In the genomic region with DNA sequence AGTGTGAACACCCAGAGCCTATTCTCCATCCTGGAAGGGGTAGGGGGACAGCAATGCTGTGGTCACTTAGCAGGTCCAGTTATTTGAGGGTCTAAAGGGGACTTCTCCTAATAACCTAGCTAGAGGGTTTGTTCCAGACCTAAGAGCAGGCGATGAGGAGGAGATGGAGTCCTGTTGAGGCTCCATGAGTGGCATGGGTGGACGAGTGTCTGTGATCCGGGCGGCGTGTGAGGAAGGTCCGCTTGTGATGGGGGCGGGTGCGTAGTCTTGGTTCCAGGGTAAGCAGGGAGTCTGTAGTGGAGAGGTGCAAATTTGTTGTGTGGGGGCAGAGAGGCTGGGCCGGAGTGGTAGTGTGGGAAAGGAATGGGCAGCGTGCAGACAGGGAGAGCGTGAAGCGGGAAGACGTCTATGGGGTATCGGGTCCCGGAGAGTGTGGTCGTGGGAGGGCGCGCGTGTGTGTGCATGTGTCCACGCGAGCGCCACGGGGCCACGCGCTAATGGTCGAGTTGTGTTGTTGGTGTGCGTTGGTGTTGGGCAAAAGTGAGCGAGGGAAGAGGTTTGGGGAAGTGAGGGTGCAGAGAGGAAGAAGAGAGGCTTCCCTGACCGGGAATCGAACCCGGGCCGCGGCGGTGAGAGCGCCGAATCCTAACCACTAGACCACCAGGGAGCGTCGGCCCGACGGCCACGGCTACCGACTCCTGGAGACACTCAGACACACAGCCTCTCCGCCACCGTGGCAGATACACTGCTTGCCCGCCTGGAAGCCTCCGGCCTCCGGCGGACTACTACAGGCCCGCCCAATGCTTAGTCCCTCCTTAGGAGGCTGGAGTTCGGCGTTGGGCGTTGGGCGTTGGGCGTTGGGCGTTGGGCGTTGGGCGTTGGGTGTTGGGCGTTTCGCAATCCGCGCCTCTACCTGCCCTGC, we compare ENCODE assay signal across 7 mouse cellular contexts. TPM values are rescaled to one million over a fixed set of nuclear protein-coding genes. Genes with fewer than 3 reads are reported as not detected.
A peak's percentile ranks its signal among the peaks of the same experiment; 100 is the strongest.
DNase-seq lines count a peak whose midpoint lies in the region; ATAC-seq and TF ChIP-seq lines count a peak whose summit lies in the region.
"Not testable (repeated sequence)": the region's sequence is repeated elsewhere in the genome, so short reads cannot be mapped to it uniquely, and the experiment has no call there.

No protein-coding gene starts in this region.

- TF ChIP-seq POLR2A in spleen, adult 2 months (IDR thresholded peaks at IDR 0.05; ENCODE audit: low read depth, low read length) = not testable (repeated sequence)

- peak overlapping the region; percentile 19; the same call in 1 of the 2 replicates for H3K9ac ChIP-seq in forebrain, embryonic 16.5 days (replicated peaks; ENCODE audit: low read depth, low read length)
- H3K9ac ChIP-seq in heart, postnatal 0 days (replicated peaks; ENCODE audit: low read depth, low read length) = not testable (repeated sequence)
- peak overlapping the region; percentile 30; the same call in 1 of the 2 replicates for H3K9ac ChIP-seq in liver, embryonic 11.5 days (ENCODE audit: low read depth, low read length)

- not testable (repeated sequence) for H3K4me1 ChIP-seq in forebrain, embryonic 16.5 days (replicated peaks; ENCODE audit: control insufficient read depth, insufficient read depth, low read length); heart, postnatal 0 days (ENCODE audit: control insufficient read depth, insufficient read depth); liver, embryonic 11.5 days (replicated peaks; ENCODE audit: control insufficient read depth, insufficient read depth, low read length); spleen, adult 2 months (ENCODE audit: control insufficient read depth, insufficient read depth, insufficient read length)

- H3K4me3 ChIP-seq in forebrain, embryonic 16.5 days (replicated peaks; ENCODE audit: low read length) = peak overlapping the region; percentile 46
- peak overlapping the region; percentile 34 for H3K4me3 ChIP-seq in heart, postnatal 0 days (ENCODE audit: low read depth, low read length)
- peak overlapping the region; percentile 50 for H3K4me3 ChIP-seq in liver, embryonic 11.5 days (ENCODE audit: low read depth, low read length)
- peak overlapping the region; percentile 31 for H3K4me3 ChIP-seq in spleen, adult 2 months (ENCODE audit: extremely low read depth, insufficient read depth, insufficient read length)

- H3K9me3 ChIP-seq in forebrain, embryonic 16.5 days (ENCODE audit: control insufficient read depth, low read length); heart, postnatal 0 days (replicated peaks; ENCODE audit: control insufficient read depth, low read length); liver, embryonic 11.5 days (ENCODE audit: control insufficient read depth, low read length): not testable (repeated sequence)

- ATAC-seq in forebrain, embryonic 16.5 days = peak; percentile 67
- ATAC-seq in heart, postnatal 0 days (ENCODE audit: insufficient read depth, low read depth) = peak; percentile 70
- ATAC-seq in liver, embryonic 11.5 days (replicated peaks; ENCODE audit: low FRiP score) = peak; percentile 82

- peak; percentile 52 to 62 for DNase-seq in cerebellum, postnatal 10 days
- not testable (repeated sequence) for DNase-seq in heart, postnatal 0 days (ENCODE audit: low spot score)
- DNase-seq in kidney, postnatal 10 days = peak; percentile 46
- peak; percentile 78 for DNase-seq in liver, embryonic 11.5 days (ENCODE audit: low spot score)
- peak; percentile 46 to 60 for DNase-seq in monocyte, adult 2 months (ENCODE audit: low read depth in 1 of 2, low spot score in 2 of 2)
- DNase-seq in spleen, adult 2 months (ENCODE audit: low read depth in 1 of 2, low spot score in 2 of 2) = peak in 1 of 2 experiments; percentile 38

- H3K36me3 ChIP-seq in forebrain, embryonic 16.5 days (ENCODE audit: control insufficient read depth, insufficient read depth); heart, postnatal 0 days (replicated peaks; ENCODE audit: control insufficient read depth, insufficient read depth, low read length); liver, embryonic 11.5 days (ENCODE audit: control insufficient read depth, insufficient read depth, low read length); spleen, adult 2 months (ENCODE audit: control insufficient read depth, insufficient read depth, low read length): not testable (repeated sequence)

- not testable (repeated sequence) for TF ChIP-seq EP300 in heart, postnatal 0 days (IDR thresholded peaks at IDR 0.05; ENCODE audit: low read depth)

- not testable (repeated sequence) for TF ChIP-seq CTCF in heart, postnatal 0 days (IDR thresholded peaks at IDR 0.05; ENCODE audit: low read depth); spleen, adult 2 months (IDR thresholded peaks at IDR 0.05; ENCODE audit: extremely low read depth, insufficient read depth, insufficient read length, insufficient replicate concordance)

- peaks cover 22% of the 10 kb centered on the region for H3K27me3 ChIP-seq in forebrain, embryonic 16.5 days (replicated peaks; ENCODE audit: control insufficient read depth, insufficient read depth, low read length)
- peaks cover 21% of the 10 kb centered on the region for H3K27me3 ChIP-seq in heart, postnatal 0 days (ENCODE audit: control insufficient read depth, insufficient read depth, low read length)
- peaks cover 15% of the 10 kb centered on the region for H3K27me3 ChIP-seq in liver, embryonic 11.5 days (replicated peaks; ENCODE audit: control insufficient read depth, insufficient read depth, low read length)
- H3K27me3 ChIP-seq in spleen, adult 2 months (ENCODE audit: control insufficient read depth, insufficient read depth, low read length) = not testable (repeated sequence)

- WGBS in forebrain, embryonic 16.5 days = 6% methylated on average over 37 of the region's 61 CpGs
- WGBS in heart, postnatal 0 days = 10% methylated on average over 37 of the region's 61 CpGs
- 8% methylated on average over 38 of the region's 61 CpGs for WGBS in liver, embryonic 11.5 days
- WGBS in spleen, adult 2 months = 18% methylated on average over 43 of the region's 61 CpGs

- peak overlapping the region; percentile 55 for H3K4me2 ChIP-seq in forebrain, embryonic 16.5 days (ENCODE audit: low read length)
- peak overlapping the region; percentile 36 for H3K4me2 ChIP-seq in heart, postnatal 0 days (ENCODE audit: low read depth, low read length)
- peak overlapping the region; percentile 63 for H3K4me2 ChIP-seq in liver, embryonic 11.5 days

- not testable (repeated sequence) for H3K27ac ChIP-seq in forebrain, embryonic 16.5 days (ENCODE audit: low read length); heart, postnatal 0 days (ENCODE audit: low read depth); liver, embryonic 11.5 days (ENCODE audit: low read depth, low read length); spleen, adult 2 months (ENCODE audit: insufficient read depth, low read length)

RNA-seq across cellular contexts. Expression of a gene that starts 0.9 kb away (rescaled TPM):
- polyA plus RNA-seq in forebrain, embryonic 16.5 days (2015; fragmentation: Nextera tagmentation; extraction: Ambion mirVana) = 6.7 and 7.6 TPM in 2 replicates
- 11.8 and 13.7 TPM in 2 replicates for total RNA-seq in heart, postnatal 0 days (2014; rRNA removed; ENCODE audit: low replicate concordance)
- polyA plus RNA-seq in heart, postnatal 0 days (2015; fragmentation: Nextera tagmentation; extraction: Ambion mirVana) = 8.2 and 10.8 TPM in 2 replicates
- polyA plus RNA-seq in liver, embryonic 11.5 days (2014; fragmentation: Nextera tagmentation; extraction: Ambion mirVana) = 28.7 and 29.8 TPM in 2 replicates
- polyA plus RNA-seq in spleen, adult 2 months (2012; rRNA removed) = 20.6 and 24.5 TPM in 2 replicates

RNA-seq across cellular contexts. Expression of a gene that starts 45.1 kb away (rescaled TPM):
- polyA plus RNA-seq in forebrain, embryonic 16.5 days (2015; fragmentation: Nextera tagmentation; extraction: Ambion mirVana) = 0.22 and 0.32 TPM in 2 replicates
- 0.23 and 1.7 TPM in 2 replicates for total RNA-seq in heart, postnatal 0 days (2014; rRNA removed; ENCODE audit: low replicate concordance)
- polyA plus RNA-seq in heart, postnatal 0 days (2015; fragmentation: Nextera tagmentation; extraction: Ambion mirVana) = 0.60 and 1.0 TPM in 2 replicates
- polyA plus RNA-seq in liver, embryonic 11.5 days (2014; fragmentation: Nextera tagmentation; extraction: Ambion mirVana) = 1.5 and 2.4 TPM in 2 replicates
- polyA plus RNA-seq in spleen, adult 2 months (2012; rRNA removed) = 7.6 and 11.4 TPM in 2 replicates

RNA-seq across cellular contexts. Expression of a gene that starts 49.9 kb away (rescaled TPM):
- 5.3 and 6.4 TPM in 2 replicates for polyA plus RNA-seq in forebrain, embryonic 16.5 days (2015; fragmentation: Nextera tagmentation; extraction: Ambion mirVana)
- total RNA-seq in heart, postnatal 0 days (2014; rRNA removed; ENCODE audit: low replicate concordance) = 3.7 TPM in 1 of 2 replicates, not detected in the other
- 2.2 and 3.5 TPM in 2 replicates for polyA plus RNA-seq in heart, postnatal 0 days (2015; fragmentation: Nextera tagmentation; extraction: Ambion mirVana)
- 1.4 and 2.2 TPM in 2 replicates for polyA plus RNA-seq in liver, embryonic 11.5 days (2014; fragmentation: Nextera tagmentation; extraction: Ambion mirVana)
- polyA plus RNA-seq in spleen, adult 2 months (2012; rRNA removed) = 2.4 and 3.4 TPM in 2 replicates
